Mouse (Mus musculus) c-Kit-positive CD71-positive TER-119-positive erythroid progenitor cells, embryonic 14.5 days (primary cell): ENCODE data around the gene Gna14.

ENCODE experiments used
- DNase-seq: peaks from one replicate; pipeline ENCODE4 v3.0.0-alpha.2; 2013; ENCODE audit warnings: low spot score

Gna14 gene

GRCm38 (mm10) chr19:16593975-16594317 lies 158.4 kb downstream of the Gna14 start:
- no peak for DNase-seq

GRCm38 (mm10) chr19:16597216-16597615 lies 161.7 kb downstream of the Gna14 start:
- DNase-seq, result no peak

DNA sequence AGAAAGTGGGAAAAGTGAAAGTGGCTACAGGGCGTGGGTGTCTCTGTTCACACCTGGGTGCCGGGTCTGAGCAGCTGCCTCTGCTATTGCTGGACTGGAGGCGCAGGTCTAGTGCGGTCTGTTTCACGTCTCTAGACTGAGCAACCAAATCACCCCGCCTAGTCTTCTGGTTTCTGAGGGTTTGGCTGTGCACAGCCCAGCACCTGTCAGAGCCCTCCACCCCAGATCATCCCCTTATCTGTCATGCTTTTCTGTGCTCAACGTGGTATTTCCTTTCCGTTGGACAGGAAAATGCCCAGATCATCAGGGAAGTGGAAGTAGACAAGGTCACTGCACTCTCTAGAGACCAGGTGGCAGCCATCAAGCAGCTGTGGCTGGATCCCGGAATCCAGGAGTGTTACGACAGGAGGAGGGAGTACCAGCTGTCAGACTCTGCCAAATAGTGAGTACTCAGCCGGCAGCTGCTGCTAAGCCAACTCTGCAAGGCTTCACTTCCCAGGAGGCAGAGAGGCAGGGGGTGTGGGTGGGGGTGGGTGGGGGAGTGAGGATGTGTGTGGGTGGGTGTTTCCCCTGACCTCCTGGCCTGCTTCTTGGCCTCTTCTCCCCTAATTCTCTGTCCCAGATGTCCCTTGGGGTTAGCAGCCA lies 163.2 kb downstream of the Gna14 start:
- no peak for DNase-seq

GRCm38 (mm10) chr19:16599298-16599970 lies 163.9 kb downstream of the Gna14 start:
- DNase-seq, result peak; percentile 64

DNA sequence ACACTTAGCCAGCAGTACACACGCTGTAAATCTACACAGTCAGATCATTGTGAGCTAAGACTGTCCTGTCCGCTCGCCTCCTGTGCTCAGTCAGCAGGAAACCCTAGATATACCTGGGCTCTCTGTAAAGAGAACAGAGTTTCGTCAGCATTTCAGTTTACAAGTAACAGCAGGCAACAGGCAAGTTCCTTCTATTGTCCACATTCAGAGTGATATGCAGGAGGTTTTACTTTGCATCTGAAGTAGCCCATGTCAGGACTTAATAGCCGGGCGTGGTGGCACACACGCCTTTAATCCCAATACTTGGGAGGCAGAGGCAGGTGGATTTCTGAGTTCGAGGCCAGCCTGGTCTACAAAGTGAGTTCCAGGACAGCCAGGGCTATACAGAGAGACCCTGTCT lies 166.5 kb downstream of the Gna14 start:
- no peak for DNase-seq

DNA sequence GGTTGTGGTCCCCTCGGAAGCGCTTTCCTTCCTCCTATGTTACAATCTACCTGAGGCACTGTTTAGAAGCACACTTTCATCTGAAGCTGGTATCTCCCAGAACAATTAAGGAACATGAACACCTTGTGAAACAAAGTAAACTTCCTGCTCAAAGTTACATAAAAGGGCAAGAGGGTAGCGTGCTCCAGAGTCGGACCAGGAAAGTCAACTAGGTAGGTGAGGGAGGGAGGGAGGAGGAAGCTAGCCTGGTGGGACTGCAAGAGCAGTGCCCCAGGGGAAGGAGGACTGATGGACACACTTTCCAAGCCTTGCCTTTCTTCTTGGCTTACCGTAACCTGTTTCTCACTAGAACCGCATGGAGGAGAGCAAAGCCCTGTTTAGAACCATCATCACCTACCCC lies 172.1 kb downstream of the Gna14 start:
- no peak for DNase-seq

DNA sequence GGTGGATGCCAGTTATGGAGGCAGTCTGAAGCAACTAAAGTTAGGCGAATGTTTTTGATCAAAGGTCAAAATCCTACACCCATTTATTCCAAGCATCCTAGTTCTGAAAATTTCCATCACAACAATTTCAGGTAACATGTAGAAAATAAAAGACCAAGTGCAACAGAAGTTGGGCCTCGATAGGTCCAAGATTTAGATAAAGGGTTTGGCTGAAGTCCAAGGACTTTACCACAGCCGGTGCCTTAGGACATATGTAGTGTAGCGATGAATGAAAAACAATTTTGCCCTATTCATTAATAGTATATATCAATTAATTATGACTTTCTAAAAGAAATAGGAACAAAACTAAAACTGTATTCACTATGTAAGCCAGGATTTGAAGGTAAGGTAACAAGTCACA lies 187.6 kb downstream of the Gna14 start:
- no peak for DNase-seq

DNA sequence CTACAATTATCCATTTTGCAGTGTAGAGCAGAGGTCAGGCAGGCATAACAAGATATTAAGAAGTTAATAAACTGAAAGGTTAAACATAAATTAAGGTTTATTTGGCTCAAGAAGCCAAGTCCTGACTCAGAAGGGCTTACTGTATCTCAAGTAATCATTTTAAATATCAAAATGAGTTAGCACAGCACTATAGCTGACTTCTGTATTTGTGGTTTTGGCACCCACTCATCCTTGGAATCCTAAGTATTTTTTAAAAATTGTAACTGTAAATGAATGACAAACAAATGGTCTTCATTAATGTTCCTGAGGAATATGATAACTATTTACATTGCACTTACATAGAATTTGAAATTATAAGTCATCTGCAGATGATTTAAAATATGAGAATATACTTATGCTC lies 189.4 kb downstream of the Gna14 start:
- DNase-seq, result no peak

- DNase-seq, result peak; percentile 56
These were observed 190.2 kb downstream of the Gna14 start for GRCm38 (mm10) chr19:16625610-16626395.
